Mouse (Mus musculus) CH12.LX (cell line): ENCODE data around the gene Cd36. TPM values are rescaled to one million over a fixed set of nuclear protein-coding genes. Genes with fewer than 3 reads are reported as not detected.

Experiments
- DNase-seq: peaks from one replicate; pipeline ENCODE4 v3.0.0-alpha.2; 2013; ENCODE audit errors: extremely low read depth
- H3K27ac ChIP-seq: 2 replicates; pipeline ENCODE4 v1.5.1; 2012; ENCODE audit warnings: low read depth, mild to moderate bottlenecking, control low read depth, moderate library complexity; ENCODE audit not compliant: insufficient read depth
- H3K27me3 ChIP-seq: replicated peaks from 2 replicates; pipeline ENCODE3; 2012; ENCODE audit warnings: inconsistent platforms
- H3K36me3 ChIP-seq, 2 experiments: replicated peaks in 1 of 2; 2 replicates each; pipeline versions ENCODE3 to v1.6.1; 2012; ENCODE audit warnings: inconsistent platforms in 1 of 2, low read length in 1 of 2, mild to moderate bottlenecking in 1 of 2, mixed read lengths in 1 of 2, moderate library complexity in 1 of 2; ENCODE audit not compliant: control insufficient read depth in 1 of 2, insufficient read depth in 1 of 2
- H3K4me1 ChIP-seq, 2 experiments: 2 replicates each; pipeline ENCODE4 v1.6.1; 2012; ENCODE audit warnings: inconsistent platforms in 1 of 2, moderate library complexity in 1 of 2; ENCODE audit not compliant: insufficient read depth in 2 of 2, control insufficient read depth in 1 of 2
- H3K4me2 ChIP-seq: 2 replicates; pipeline ENCODE4 v1.6.1; 2012; ENCODE audit warnings: low read depth, mild to moderate bottlenecking, control low read depth; ENCODE audit not compliant: poor library complexity, insufficient read depth, severe bottlenecking
- H3K4me3 ChIP-seq, 3 experiments: fragments of 150-350 bp in 1 of 3; sonication (generic) in 1 of 3; replicated peaks in 1 of 3; 2 replicates each; pipeline versions ENCODE3 to v1.5.1; 2011 to 2012; ENCODE audit warnings: low read depth in 2 of 3, low read length in 2 of 3, mild to moderate bottlenecking in 2 of 3, moderate library complexity in 2 of 3, control low read depth in 1 of 3, improper control_type of control experiment in 1 of 3, inconsistent platforms in 1 of 3, mixed read lengths in 1 of 3; ENCODE audit not compliant: poor library complexity in 1 of 3
- H3K79me2 ChIP-seq: replicated peaks from 2 replicates; pipeline ENCODE4 v1.6.1; 2012; ENCODE audit warnings: mild to moderate bottlenecking, moderate library complexity; ENCODE audit not compliant: control insufficient read depth, poor library complexity, insufficient read depth, severe bottlenecking; ENCODE audit errors: extremely low read depth
- H3K9ac ChIP-seq: 2 replicates; pipeline ENCODE4 v1.6.1; 2012; ENCODE audit warnings: low read depth, mild to moderate bottlenecking, control low read depth, moderate library complexity; ENCODE audit not compliant: insufficient read depth
- H3K9me3 ChIP-seq: replicated peaks from 2 replicates; pipeline ENCODE3; 2012; ENCODE audit warnings: low read length, inconsistent platforms, mixed read lengths
- CHD2 ChIP-seq: IDR thresholded peaks from 2 replicates; pipeline ENCODE4 v1.6.1; 2011; ENCODE audit warnings: low read length, improper control_type of control experiment
- CTCF ChIP-seq, 2 experiments: IDR thresholded peaks in 1 of 2; conservative IDR thresholded peaks in 1 of 2; 2 replicates each; pipeline ENCODE4 v1.5.1; 2011 to 2012; ENCODE audit warnings: low read depth in 2 of 2, low read length in 2 of 2, improper control_type of control experiment in 1 of 2, inconsistent platforms in 1 of 2, mild to moderate bottlenecking in 1 of 2, moderate library complexity in 1 of 2
- GABPA ChIP-seq: IDR thresholded peaks from 2 replicates; pipeline ENCODE4 v1.6.1; 2012; ENCODE audit warnings: low read depth, low read length, improper control_type of control experiment, inconsistent platforms; ENCODE audit not compliant: insufficient replicate concordance
- IRF4 ChIP-seq: IDR thresholded peaks from 2 replicates; pipeline ENCODE4 v1.6.1; 2014; ENCODE audit warnings: low read depth, mild to moderate bottlenecking, inconsistent platforms, low read length, improper control_type of control experiment
- JUN ChIP-seq: IDR thresholded peaks from 2 replicates; pipeline ENCODE4 v1.6.1; 2011; ENCODE audit warnings: low read depth, mild to moderate bottlenecking, low read length, improper control_type of control experiment, moderate library complexity; ENCODE audit not compliant: insufficient read depth
- JUND ChIP-seq: conservative IDR thresholded peaks from 2 replicates; pipeline ENCODE4 v1.6.1; 2011; ENCODE audit warnings: low read depth, low read length, improper control_type of control experiment
- MAX ChIP-seq: IDR thresholded peaks from 2 replicates; pipeline ENCODE4 v1.6.1; 2011; ENCODE audit warnings: low read length, improper control_type of control experiment
- MAZ ChIP-seq: IDR thresholded peaks from 2 replicates; pipeline ENCODE4 v1.6.1; 2012; ENCODE audit warnings: low read depth, mild to moderate bottlenecking, inconsistent platforms, low read length, improper control_type of control experiment, moderate library complexity
- MXI1 ChIP-seq: IDR thresholded peaks from 2 replicates; pipeline ENCODE4 v1.6.1; 2011; ENCODE audit warnings: mild to moderate bottlenecking, low read depth, low read length, improper control_type of control experiment
- NRF1 ChIP-seq: IDR thresholded peaks from 2 replicates; pipeline ENCODE4 v1.6.1; 2014; ENCODE audit warnings: low read depth, mild to moderate bottlenecking, inconsistent platforms, low read length, improper control_type of control experiment, moderate library complexity
- PAX5 ChIP-seq: IDR thresholded peaks from 2 replicates; pipeline ENCODE4 v1.6.1; 2012; ENCODE audit warnings: low read length, inconsistent platforms, mixed read lengths
- RAD21 ChIP-seq: IDR thresholded peaks from 2 replicates; pipeline ENCODE4 v1.6.1; 2011; ENCODE audit warnings: low read depth, mild to moderate bottlenecking, low read length, improper control_type of control experiment, moderate library complexity
- SIN3A ChIP-seq: IDR thresholded peaks from 2 replicates; pipeline ENCODE4 v1.6.1; 2012; ENCODE audit warnings: low read length, improper control_type of control experiment, inconsistent platforms
- TCF12 ChIP-seq: IDR thresholded peaks from 2 replicates; pipeline ENCODE4 v1.6.1; 2014; ENCODE audit warnings: low read depth, mild to moderate bottlenecking, inconsistent platforms, low read length, improper control_type of control experiment
- USF1 ChIP-seq: IDR thresholded peaks from 2 replicates; pipeline ENCODE4 v1.6.1; 2014; ENCODE audit warnings: low read depth, mild to moderate bottlenecking, inconsistent platforms, low read length, improper control_type of control experiment
- ZC3H11A ChIP-seq: IDR thresholded peaks from 2 replicates; pipeline ENCODE4 v1.6.1; 2012; ENCODE audit warnings: low read depth, mild to moderate bottlenecking, inconsistent platforms, low read length, improper control_type of control experiment
- ZMIZ1 ChIP-seq: IDR thresholded peaks from 2 replicates; pipeline ENCODE4 v1.6.1; 2012; ENCODE audit warnings: low read depth, mild to moderate bottlenecking, inconsistent platforms, low read length, improper control_type of control experiment
- ZNF384 ChIP-seq: IDR thresholded peaks from 2 replicates; pipeline ENCODE4 v1.6.1; 2012; ENCODE audit warnings: low read depth, low read length, improper control_type of control experiment, inconsistent platforms
- dilution Hi-C: fragments of 300-500 bp; cut with MboI; formaldehyde crosslinking; loops from 2 replicates; pipeline ENCODE4 v1.14.3; 2020; ENCODE audit warnings: low sequenced_read_pairs; ENCODE audit not compliant: extremely low pct_unique_long_range_greater_than_20kb, extremely low pct_ligation_motif_present
- in situ Hi-C: fragments of 300-500 bp; cut with MboI; formaldehyde crosslinking; loops from 3 replicates; pipeline ENCODE4 v1.14.3; 2019; ENCODE audit warnings: low sequenced_read_pairs, low pct_ligation_motif_present, low pct_unique_long_range_greater_than_20kb, mixed read lengths
- polyA plus RNA-seq: library from polyadenylated mRNA; unstranded; fragments of >175 nt; gene quantifications from 2 replicates; pipeline ENCODE4 v1.2.1, GENCODE M21; 2012; ENCODE audit warnings: low read depth; ENCODE audit not compliant: insufficient read length
- total RNA-seq, 2 experiments: library from RNA; depleted of rRNA; stranded (reverse); fragments of 300-350 nt in 1 of 2; fragments of >200 nt in 1 of 2; gene quantifications; 2 replicates each; pipeline ENCODE4 v1.2.3; 2012 to 2014

Cd36 gene
- total and polyA plus RNA-seq, 3 experiments, result 145 to 690 (median 608) TPM

GRCm38 (mm10) chr5:17863085-17863484 lies 25.5 kb downstream of the Cd36 start:
- no peaks in the 10 kb centered on the region for H3K36me3 ChIP-seq
- no peak for TF ChIP-seq PAX5
- no peak for TF ChIP-seq USF1
- TF ChIP-seq ZC3H11A, result no peak
- no peak for TF ChIP-seq CHD2
- no peak for TF ChIP-seq JUN
- TF ChIP-seq GABPA, result no peak
- TF ChIP-seq MAZ, result no peak
- no peak for TF ChIP-seq CTCF (conservative IDR thresholded peaks at IDR 0.05 in 1 of 2, IDR thresholded peaks at IDR 0.05 in 1 of 2; ENCODE audit: low read depth in 2 of 2, low read length in 2 of 2)
- TF ChIP-seq ZMIZ1, result no peak
- TF ChIP-seq MAX, result no peak
- H3K9ac ChIP-seq, result no peak overlapping the region
- dilution Hi-C loops, result no loop called here
- no peaks in the 10 kb centered on the region for H3K9me3 ChIP-seq
- in situ Hi-C loops, result no loop called here
- DNase-seq, result no peak
- H3K79me2 ChIP-seq, result no peaks in the 10 kb centered on the region
- no peak overlapping the region for H3K27ac ChIP-seq
- H3K27me3 ChIP-seq, result peaks cover 1% of the 10 kb centered on the region
- no peak overlapping the region for H3K4me3 ChIP-seq
- H3K4me1 ChIP-seq, result peaks cover 4 to 6% of the 10 kb centered on the region in 2 experiments; a peak in 3 of 4 replicates
- H3K4me2 ChIP-seq, result no peak overlapping the region

GRCm38 (mm10) chr5:17858399-17858798 lies 30.2 kb downstream of the Cd36 start:
- Histone ChIP-seq H3K4me2 (no peak overlapping the region), H3K27me3 (peaks cover 1% of the 10 kb centered on the region), H3K9ac (no peak overlapping the region), H3K4me3 (no peak overlapping the region), H3K9me3 (no peaks in the 10 kb centered on the region), H3K27ac (no peak overlapping the region), H3K4me1 (peaks cover 14 to 32% of the 10 kb centered on the region in 2 experiments), H3K79me2 (no peaks in the 10 kb centered on the region), H3K36me3 (no peaks in the 10 kb centered on the region)
- in situ Hi-C loops, result no loop called here
- no peak for DNase-seq
- no peak for TF ChIP-seq NRF1
- dilution Hi-C loops, result no loop called here

GRCm38 (mm10) chr5:17857871-17858270 lies 30.7 kb downstream of the Cd36 start:
- Histone ChIP-seq H3K4me2 (no peak overlapping the region), H3K27me3 (peaks cover 1% of the 10 kb centered on the region), H3K36me3 (no peaks in the 10 kb centered on the region), H3K9ac (no peak overlapping the region), H3K9me3 (no peaks in the 10 kb centered on the region), H3K79me2 (no peaks in the 10 kb centered on the region), H3K4me3 (no peak overlapping the region), H3K27ac (no peak overlapping the region), H3K4me1 (peaks cover 14 to 32% of the 10 kb centered on the region in 2 experiments)
- DNase-seq, result no peak
- TF ChIP-seq IRF4, result no peak
- TF ChIP-seq MXI1, result no peak
- TF ChIP-seq TCF12, result no peak
- no peak for TF ChIP-seq JUND
- no peak for TF ChIP-seq ZNF384
- no peak for TF ChIP-seq JUN
- peak; percentile 6 for TF ChIP-seq RAD21
- TF ChIP-seq CTCF (conservative IDR thresholded peaks at IDR 0.05 in 1 of 2, IDR thresholded peaks at IDR 0.05 in 1 of 2; ENCODE audit: low read depth in 2 of 2, low read length in 2 of 2), result peak in 1 of 2 experiments; percentile 25; a peak in 1 of 4 replicates
- no peak for TF ChIP-seq MAZ
- no peak for TF ChIP-seq SIN3A
- in situ Hi-C loops, result no loop called here
- dilution Hi-C loops, result no loop called here
